Mouse (Mus musculus): ENCODE results near the gene Atf6. TPM values are rescaled to one million over a fixed set of nuclear protein-coding genes. Genes with fewer than 3 reads are reported as not detected.

Atf6 gene
- 9.8 and 10.2 TPM in 2 replicates for polyA plus RNA-seq (2015; fragmentation: Nextera tagmentation; extraction: Ambion mirVana)

GRCm38 (mm10) chr1:170867691-170868105 is at the start of gene Atf6:
TSS of gene Atf6 (minus strand) at chr1:170867771.
- WGBS: under 1% methylated on average over 25 of the region's 25 CpGs
- ATAC-seq (replicated peaks; ENCODE audit: insufficient number of reproducible peaks, insufficient read depth, low FRiP score, low read depth): peak; percentile 51; the same call in 1 of the 2 replicates
- Histone ChIP-seq H3K4me1 (replicated peaks) (peaks cover 18% of the 10 kb centered on the region), H3K9ac (peak within 1 kb of the TSS; percentile 84), H3K36me3 (no peaks in the 10 kb centered on the region), H3K9me3 (replicated peaks) (no peaks in the 10 kb centered on the region), H3K4me3 (peak within 1 kb of the TSS; percentile 98), H3K27ac (peak within 1 kb of the TSS; percentile 86), H3K4me2 (peak within 1 kb of the TSS; percentile 93), H3K27me3 (no peaks in the 10 kb centered on the region)

- no peak overlapping the region for H3K9ac ChIP-seq
- H3K4me3 ChIP-seq: no peak overlapping the region
- peaks cover 11% of the 10 kb centered on the region for H3K4me1 ChIP-seq (replicated peaks)
- no peaks in the 10 kb centered on the region for H3K36me3 ChIP-seq
- WGBS: 21% methylated on average over 5 of the region's 5 CpGs
- peak overlapping the region; percentile 60 for H3K27ac ChIP-seq
- peaks cover 10% of the 10 kb centered on the region for H3K27me3 ChIP-seq
- H3K9me3 ChIP-seq (replicated peaks): no peaks in the 10 kb centered on the region
- ATAC-seq (replicated peaks; ENCODE audit: insufficient number of reproducible peaks, insufficient read depth, low FRiP score, low read depth): peak; percentile 79
- H3K4me2 ChIP-seq: 0 out of 2 replicates have a peak overlapping the region, but pooled peaks have one; percentile 9
Measured at GRCm38 (mm10) chr1:170915657-170916056, 48.1 kb upstream of the Atf6 start.

GRCm38 (mm10) chr1:170912891-170913615 is 45.5 kb upstream of the Atf6 start, which contains the start of gene Fcrlb:
TSS of gene Fcrlb (minus strand) at chr1:170912941.
- no peak within 1 kb of the TSS for H3K4me3 ChIP-seq
- WGBS: 69% methylated on average over 5 of the region's 5 CpGs
- H3K36me3 ChIP-seq: no peaks in the 10 kb centered on the region
- H3K27me3 ChIP-seq: peaks cover 32% of the 10 kb centered on the region
- no peak within 1 kb of the TSS for H3K9ac ChIP-seq
- H3K4me2 ChIP-seq: no peak within 1 kb of the TSS
- H3K27ac ChIP-seq: no peak within 1 kb of the TSS
- ATAC-seq (replicated peaks; ENCODE audit: insufficient number of reproducible peaks, insufficient read depth, low FRiP score, low read depth): no peak
- peaks cover 17% of the 10 kb centered on the region for H3K4me1 ChIP-seq (replicated peaks)
- H3K9me3 ChIP-seq (replicated peaks): no peaks in the 10 kb centered on the region

GRCm38 (mm10) chr1:170911907-170912660 is 44.5 kb upstream of the Atf6 start:
- 79% methylated on average over 11 of the region's 11 CpGs for WGBS
- H3K9me3 ChIP-seq (replicated peaks): no peaks in the 10 kb centered on the region
- no peaks in the 10 kb centered on the region for H3K36me3 ChIP-seq
- no peak overlapping the region for H3K9ac ChIP-seq
- H3K4me1 ChIP-seq (replicated peaks): peaks cover 26% of the 10 kb centered on the region
- H3K4me3 ChIP-seq: no peak overlapping the region
- peaks cover 41% of the 10 kb centered on the region for H3K27me3 ChIP-seq
- no peak for ATAC-seq (replicated peaks; ENCODE audit: insufficient number of reproducible peaks, insufficient read depth, low FRiP score, low read depth)
- no peak overlapping the region for H3K4me2 ChIP-seq
- H3K27ac ChIP-seq: no peak overlapping the region

GRCm38 (mm10) chr1:170908341-170908740 is 40.8 kb upstream of the Atf6 start:
- H3K4me1 ChIP-seq (replicated peaks): peaks cover 15% of the 10 kb centered on the region
- no peak overlapping the region for H3K27ac ChIP-seq
- peaks cover 63% of the 10 kb centered on the region for H3K27me3 ChIP-seq
- H3K9ac ChIP-seq: peak overlapping the region; percentile 39
- H3K4me3 ChIP-seq: peak overlapping the region; percentile 51
- ATAC-seq (replicated peaks; ENCODE audit: insufficient number of reproducible peaks, insufficient read depth, low FRiP score, low read depth): no peak
- no peaks in the 10 kb centered on the region for H3K9me3 ChIP-seq (replicated peaks)
- H3K4me2 ChIP-seq: peak overlapping the region; percentile 87
- no peaks in the 10 kb centered on the region for H3K36me3 ChIP-seq
- 5% methylated on average over 21 of the region's 21 CpGs for WGBS

DNA sequence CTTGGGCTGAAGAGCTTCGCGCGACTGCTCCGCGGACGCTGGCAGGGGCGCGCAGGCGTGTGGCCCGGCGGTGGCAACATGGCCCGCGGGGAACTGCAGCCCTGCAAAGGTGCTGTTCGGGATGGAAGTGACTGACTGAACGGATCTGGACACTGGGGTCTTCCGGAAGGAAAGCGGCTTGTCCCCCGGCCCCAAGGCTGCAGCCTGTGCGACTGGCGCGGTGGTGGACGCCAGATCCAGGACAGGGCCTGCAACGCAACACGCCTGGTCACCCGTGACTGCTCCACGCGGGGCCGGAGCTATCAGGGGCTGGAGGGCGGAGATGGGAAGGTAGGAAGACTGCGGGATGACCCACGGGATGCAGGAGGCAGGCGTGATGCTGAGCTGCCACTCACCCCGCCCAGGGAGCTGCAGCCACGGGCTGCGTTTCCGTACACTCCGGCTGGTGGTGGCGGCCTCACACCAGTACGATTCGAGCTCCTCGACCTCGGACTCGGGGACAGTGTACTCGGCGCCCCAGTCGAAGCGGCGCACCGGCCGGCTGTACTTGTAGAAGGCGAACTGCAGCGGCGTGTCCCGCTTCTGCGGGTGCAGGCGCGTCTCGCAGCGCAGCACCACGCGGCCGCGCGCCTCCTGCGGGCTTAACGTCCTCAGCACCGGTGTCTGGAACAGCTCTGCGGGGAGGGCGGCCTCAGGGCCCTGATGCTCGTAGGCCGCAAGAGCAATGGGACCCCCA is 40.1 kb upstream of the Atf6 start:
- ATAC-seq (replicated peaks; ENCODE audit: insufficient number of reproducible peaks, insufficient read depth, low FRiP score, low read depth): peak; percentile 59
- peaks cover 15% of the 10 kb centered on the region for H3K4me1 ChIP-seq (replicated peaks)
- H3K27ac ChIP-seq: no peak overlapping the region
- H3K9ac ChIP-seq: peak overlapping the region; percentile 39
- peak overlapping the region; percentile 51 for H3K4me3 ChIP-seq
- peak overlapping the region; percentile 87 for H3K4me2 ChIP-seq
- no peaks in the 10 kb centered on the region for H3K9me3 ChIP-seq (replicated peaks)
- H3K36me3 ChIP-seq: no peaks in the 10 kb centered on the region
- under 1% methylated on average over 71 of the region's 71 CpGs for WGBS
- H3K27me3 ChIP-seq: peaks cover 63% of the 10 kb centered on the region

DNA sequence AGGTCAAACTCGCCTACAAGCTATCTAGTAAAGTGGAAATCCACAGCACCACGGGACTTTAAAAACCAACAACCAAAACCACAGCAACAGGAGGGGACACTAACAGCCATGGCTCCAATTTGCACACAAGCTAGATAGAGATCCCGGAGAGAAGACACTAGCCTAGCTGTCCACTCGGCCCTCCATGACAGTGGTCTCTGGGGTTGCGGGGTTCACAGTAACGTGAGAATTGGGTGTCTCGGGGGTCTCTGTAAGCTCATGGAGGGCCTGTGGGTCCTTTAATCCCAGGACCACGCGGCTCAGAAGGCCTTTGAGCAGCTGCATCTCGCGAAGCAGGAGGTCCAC is 39.5 kb upstream of the Atf6 start:
- H3K9ac ChIP-seq: no peak overlapping the region; the same call in 1 of the 2 replicates
- H3K27ac ChIP-seq: no peak overlapping the region
- ATAC-seq (replicated peaks; ENCODE audit: insufficient number of reproducible peaks, insufficient read depth, low FRiP score, low read depth): no peak
- no peaks in the 10 kb centered on the region for H3K9me3 ChIP-seq (replicated peaks)
- H3K4me1 ChIP-seq (replicated peaks): peaks cover 15% of the 10 kb centered on the region
- 28% methylated on average over 11 of the region's 11 CpGs for WGBS
- no peaks in the 10 kb centered on the region for H3K36me3 ChIP-seq
- H3K4me3 ChIP-seq: peak overlapping the region; percentile 51
- peak overlapping the region; percentile 87 for H3K4me2 ChIP-seq
- peaks cover 63% of the 10 kb centered on the region for H3K27me3 ChIP-seq

DNA sequence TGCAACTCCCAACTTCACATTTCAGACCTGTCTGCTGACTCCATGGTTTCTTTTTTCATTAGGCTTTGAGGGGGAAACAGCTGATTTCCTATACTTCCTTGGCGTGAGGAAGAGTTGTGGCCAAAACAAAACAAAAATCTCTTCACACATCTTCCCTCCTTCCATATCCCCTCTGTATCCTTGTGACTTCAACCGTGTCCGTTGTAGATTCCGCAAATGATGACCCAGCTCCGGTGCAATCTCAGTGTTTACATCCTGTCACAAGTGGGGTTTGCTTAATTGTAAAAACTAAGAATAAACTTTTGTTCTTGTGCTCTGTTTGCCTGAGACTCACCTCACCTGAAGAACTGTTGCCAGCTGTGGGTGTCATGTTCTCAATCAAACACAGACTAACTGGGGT is 35.9 kb upstream of the Atf6 start:
- Histone ChIP-seq H3K36me3 (no peaks in the 10 kb centered on the region), H3K4me3 (no peak overlapping the region), H3K9me3 (replicated peaks) (no peaks in the 10 kb centered on the region), H3K27me3 (peaks cover 52% of the 10 kb centered on the region), H3K4me1 (replicated peaks) (peaks cover 17% of the 10 kb centered on the region), H3K4me2 (no peak overlapping the region), H3K27ac (no peak overlapping the region), H3K9ac (no peak overlapping the region)
- ATAC-seq (replicated peaks; ENCODE audit: insufficient number of reproducible peaks, insufficient read depth, low FRiP score, low read depth): no peak
- 55% methylated on average over 5 of the region's 5 CpGs for WGBS

- ATAC-seq (replicated peaks; ENCODE audit: insufficient number of reproducible peaks, insufficient read depth, low FRiP score, low read depth): no peak
- Histone ChIP-seq H3K27me3 (peaks cover 40% of the 10 kb centered on the region), H3K9me3 (replicated peaks) (no peaks in the 10 kb centered on the region), H3K9ac (no peak overlapping the region), H3K36me3 (no peaks in the 10 kb centered on the region), H3K27ac (no peak overlapping the region), H3K4me1 (replicated peaks) (peaks cover 3% of the 10 kb centered on the region), H3K4me3 (no peak overlapping the region), H3K4me2 (peak overlapping the region; percentile 52)
- 30% methylated on average over 10 of the region's 10 CpGs for WGBS
Measured at GRCm38 (mm10) chr1:170901536-170902238, 34.1 kb upstream of the Atf6 start.

DNA sequence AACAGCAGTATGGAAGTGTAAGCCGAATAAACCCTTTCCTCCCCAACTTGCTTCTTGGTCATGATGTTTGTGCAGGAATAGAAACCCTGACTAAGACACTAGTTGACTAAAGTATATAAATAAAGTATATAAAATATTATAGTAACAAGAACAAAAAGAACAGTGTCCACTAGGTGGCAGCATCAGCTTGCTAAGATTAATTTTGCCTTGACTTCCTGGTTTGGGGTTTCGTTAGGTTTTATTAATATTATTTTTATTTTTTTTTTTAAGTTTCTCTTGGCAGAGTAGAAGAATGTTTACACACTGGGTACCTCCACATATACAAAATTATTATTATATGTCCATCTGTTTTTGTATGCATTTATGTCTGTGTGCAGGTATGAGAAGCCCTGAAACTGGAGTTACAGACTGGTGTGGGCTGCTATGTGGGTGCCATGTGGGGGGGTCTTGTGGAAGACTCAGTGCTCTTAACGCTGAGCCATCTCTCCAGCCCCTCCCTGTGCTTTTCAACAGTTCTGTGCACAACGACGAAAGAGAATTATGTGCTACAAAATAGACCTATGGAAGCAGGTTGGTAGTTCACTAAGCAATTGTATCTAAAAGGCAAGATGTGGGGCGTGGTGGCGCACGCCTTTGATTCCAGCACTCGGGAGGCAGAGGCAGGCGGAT is 33.4 kb upstream of the Atf6 start:
- ATAC-seq (replicated peaks; ENCODE audit: insufficient number of reproducible peaks, insufficient read depth, low FRiP score, low read depth): no peak
- H3K4me1 ChIP-seq (replicated peaks): peaks cover 3% of the 10 kb centered on the region
- H3K4me2 ChIP-seq: peak overlapping the region; percentile 52
- H3K4me3 ChIP-seq: 0 out of 2 replicates have a peak overlapping the region, but pooled peaks have one; percentile 18
- 25% methylated on average over 10 of the region's 10 CpGs for WGBS
- H3K27me3 ChIP-seq: peaks cover 34% of the 10 kb centered on the region
- H3K27ac ChIP-seq: no peak overlapping the region
- H3K9me3 ChIP-seq (replicated peaks): no peaks in the 10 kb centered on the region
- no peak overlapping the region for H3K9ac ChIP-seq
- no peaks in the 10 kb centered on the region for H3K36me3 ChIP-seq

Measured in heart, embryonic 15.5 days (tissue).